Mouse (Mus musculus): ENCODE results near the gene Me1. TPM values are rescaled to one million over a fixed set of nuclear protein-coding genes. Genes with fewer than 3 reads are reported as not detected.
"Not testable (repeated sequence)": the region's sequence is repeated elsewhere in the genome, so short reads cannot be mapped to it uniquely, and the experiment has no call there.

The Me1 gene
- total RNA-seq, 1 experiment from 2014 or later = 0.69 TPM

- no peak for ATAC-seq (replicated peaks in 1 of 2; ENCODE audit: insufficient read depth in 1 of 2, low FRiP score in 2 of 2, low TSS enrichment in 1 of 2, low read depth in 1 of 2, poor library complexity in 2 of 2, severe bottlenecking in 2 of 2)
Measured at GRCm38 (mm10) chr9:86629379-86629778, 66.4 kb downstream of the Me1 start.

- no peak for ATAC-seq (replicated peaks in 1 of 2; ENCODE audit: insufficient read depth in 1 of 2, low FRiP score in 2 of 2, low TSS enrichment in 1 of 2, low read depth in 1 of 2, poor library complexity in 2 of 2, severe bottlenecking in 2 of 2)
Measured at GRCm38 (mm10) chr9:86627745-86628496, 67.8 kb downstream of the Me1 start.

- ATAC-seq (replicated peaks in 1 of 2; ENCODE audit: insufficient read depth in 1 of 2, low FRiP score in 2 of 2, low TSS enrichment in 1 of 2, low read depth in 1 of 2, poor library complexity in 2 of 2, severe bottlenecking in 2 of 2) = no peak
Measured at GRCm38 (mm10) chr9:86626906-86627305, 68.8 kb downstream of the Me1 start.

- peak in 1 of 2 experiments; percentile 31; a peak in 1 of 4 replicates for ATAC-seq (replicated peaks in 1 of 2; ENCODE audit: insufficient read depth in 1 of 2, low FRiP score in 2 of 2, low TSS enrichment in 1 of 2, low read depth in 1 of 2, poor library complexity in 2 of 2, severe bottlenecking in 2 of 2)
Measured at GRCm38 (mm10) chr9:86624781-86625180, 71.0 kb downstream of the Me1 start.

- ATAC-seq (replicated peaks in 1 of 2; ENCODE audit: insufficient read depth in 1 of 2, low FRiP score in 2 of 2, low TSS enrichment in 1 of 2, low read depth in 1 of 2, poor library complexity in 2 of 2, severe bottlenecking in 2 of 2) = peak; percentile 77 to 80
Measured at GRCm38 (mm10) chr9:86624039-86624438, 71.7 kb downstream of the Me1 start.

- ATAC-seq (replicated peaks in 1 of 2; ENCODE audit: insufficient read depth in 1 of 2, low FRiP score in 2 of 2, low TSS enrichment in 1 of 2, low read depth in 1 of 2, poor library complexity in 2 of 2, severe bottlenecking in 2 of 2) = no peak
Measured at GRCm38 (mm10) chr9:86622062-86622461, 73.7 kb downstream of the Me1 start.

- ATAC-seq (replicated peaks in 1 of 2; ENCODE audit: insufficient read depth in 1 of 2, low FRiP score in 2 of 2, low TSS enrichment in 1 of 2, low read depth in 1 of 2, poor library complexity in 2 of 2, severe bottlenecking in 2 of 2) = no peak
Measured at GRCm38 (mm10) chr9:86619341-86620139, 76.2 kb downstream of the Me1 start.

- ATAC-seq (replicated peaks in 1 of 2; ENCODE audit: insufficient read depth in 1 of 2, low FRiP score in 2 of 2, low TSS enrichment in 1 of 2, low read depth in 1 of 2, poor library complexity in 2 of 2, severe bottlenecking in 2 of 2) = no peak
Measured at GRCm38 (mm10) chr9:86617837-86618492, 77.8 kb downstream of the Me1 start.

- no peak for ATAC-seq (replicated peaks in 1 of 2; ENCODE audit: insufficient read depth in 1 of 2, low FRiP score in 2 of 2, low TSS enrichment in 1 of 2, low read depth in 1 of 2, poor library complexity in 2 of 2, severe bottlenecking in 2 of 2)
Measured at GRCm38 (mm10) chr9:86615765-86616164, 80.0 kb downstream of the Me1 start.

GRCm38 (mm10) chr9:86612091-86612490, 83.7 kb downstream of the Me1 start:
- no peak for ATAC-seq (replicated peaks in 1 of 2; ENCODE audit: insufficient read depth in 1 of 2, low FRiP score in 2 of 2, low TSS enrichment in 1 of 2, low read depth in 1 of 2, poor library complexity in 2 of 2, severe bottlenecking in 2 of 2)

GRCm38 (mm10) chr9:86605776-86606175, 90.0 kb downstream of the Me1 start:
- no peak for ATAC-seq (replicated peaks in 1 of 2; ENCODE audit: insufficient read depth in 1 of 2, low FRiP score in 2 of 2, low TSS enrichment in 1 of 2, low read depth in 1 of 2, poor library complexity in 2 of 2, severe bottlenecking in 2 of 2)

- no peak for ATAC-seq (replicated peaks in 1 of 2; ENCODE audit: insufficient read depth in 1 of 2, low FRiP score in 2 of 2, low TSS enrichment in 1 of 2, low read depth in 1 of 2, poor library complexity in 2 of 2, severe bottlenecking in 2 of 2)
Measured at GRCm38 (mm10) chr9:86599723-86600303, 95.9 kb downstream of the Me1 start.

GRCm38 (mm10) chr9:86596983-86597382, 98.8 kb downstream of the Me1 start:
- ATAC-seq (replicated peaks in 1 of 2; ENCODE audit: insufficient read depth in 1 of 2, low FRiP score in 2 of 2, low TSS enrichment in 1 of 2, low read depth in 1 of 2, poor library complexity in 2 of 2, severe bottlenecking in 2 of 2) = not testable (repeated sequence)

- ATAC-seq (replicated peaks in 1 of 2; ENCODE audit: insufficient read depth in 1 of 2, low FRiP score in 2 of 2, low TSS enrichment in 1 of 2, low read depth in 1 of 2, poor library complexity in 2 of 2, severe bottlenecking in 2 of 2) = not testable (repeated sequence)
Measured at GRCm38 (mm10) chr9:86594357-86594767, 101.4 kb downstream of the Me1 start.

- peak; percentile 94 to 97 for ATAC-seq (replicated peaks in 1 of 2; ENCODE audit: insufficient read depth in 1 of 2, low FRiP score in 2 of 2, low TSS enrichment in 1 of 2, low read depth in 1 of 2, poor library complexity in 2 of 2, severe bottlenecking in 2 of 2)
Measured at GRCm38 (mm10) chr9:86592676-86593668, 102.8 kb downstream of the Me1 start.

GRCm38 (mm10) chr9:86587019-86587795, 108.5 kb downstream of the Me1 start:
- no peak for ATAC-seq (replicated peaks in 1 of 2; ENCODE audit: insufficient read depth in 1 of 2, low FRiP score in 2 of 2, low TSS enrichment in 1 of 2, low read depth in 1 of 2, poor library complexity in 2 of 2, severe bottlenecking in 2 of 2)

Measured in hematopoietic stem cell, adult 5-6 weeks (primary cell).